Mouse (Mus musculus) liver, embryonic 11.5 days (tissue): ENCODE data around the gene Trim8. TPM values are rescaled to one million over a fixed set of nuclear protein-coding genes. Genes with fewer than 3 reads are reported as not detected.

Experiments
- ATAC-seq: fragments of 200-750 bp; cut with Nextera tagmentation; replicated peaks from 2 replicates; pipeline ENCODE4 v1.8.0; 2017; ENCODE audit warnings: moderate number of reproducible peaks, mild to moderate bottlenecking, moderate TSS enrichment, moderate library complexity; ENCODE audit not compliant: low FRiP score
- DNase-seq: peaks from one replicate; pipeline ENCODE4 v3.0.0-alpha.2; 2017; ENCODE audit warnings: low spot score
- H3K27ac ChIP-seq: fragments of 300-500 bp; sonication (generic); 2 replicates; pipeline ENCODE4 v1.5.1; 2014; ENCODE audit warnings: mild to moderate bottlenecking, low read depth, low read length, control low read depth
- H3K27me3 ChIP-seq: fragments of 300-500 bp; sonication (generic); replicated peaks from 2 replicates; pipeline ENCODE4 v1.6.1; 2014; ENCODE audit warnings: low read length, mixed read lengths; ENCODE audit not compliant: control insufficient read depth, insufficient read depth
- H3K36me3 ChIP-seq: fragments of 300-500 bp; sonication (generic); 2 replicates; pipeline ENCODE4 v1.6.1; 2014; ENCODE audit warnings: mild to moderate bottlenecking, low read length, moderate library complexity, mixed read lengths; ENCODE audit not compliant: control insufficient read depth, insufficient read depth
- H3K4me1 ChIP-seq: fragments of 300-500 bp; sonication (generic); replicated peaks from 2 replicates; pipeline ENCODE4 v1.6.1; 2014; ENCODE audit warnings: low read length, mixed read lengths; ENCODE audit not compliant: control insufficient read depth, insufficient read depth
- H3K4me2 ChIP-seq: fragments of 300-500 bp; sonication (generic); 2 replicates; pipeline ENCODE4 v1.6.1; 2014; ENCODE audit warnings: mild to moderate bottlenecking, control low read depth, moderate library complexity
- H3K4me3 ChIP-seq: fragments of 300-500 bp; sonication (generic); 2 replicates; pipeline ENCODE4 v1.5.1; 2014; ENCODE audit warnings: low read depth, low read length, control low read depth
- H3K9ac ChIP-seq: fragments of 300-500 bp; sonication (generic); 2 replicates; pipeline ENCODE4 v1.6.1; 2014; ENCODE audit warnings: low read depth, low read length, control low read depth
- H3K9me3 ChIP-seq: fragments of 300-500 bp; sonication (generic); 2 replicates; pipeline ENCODE4 v1.6.1; 2016; ENCODE audit warnings: low read length, inconsistent platforms, mixed read lengths; ENCODE audit not compliant: control insufficient read depth
- WGBS: fragments of 180-500 bp; shearing (Covaris S2); extraction: QIAGEN DNeasy Blood & Tissue Kit; methylation state at CpG from one replicate; pipeline ENCODE4 v1.1.7; 2014; 5-methylcytosine and 5-hydroxymethylcytosine counted together
- polyA plus RNA-seq: library from polyadenylated mRNA; unstranded; fragments of >200 nt; fragmentation: Nextera tagmentation; extraction: Ambion mirVana; gene quantifications from 2 replicates; pipeline ENCODE4 v1.2.1, GENCODE M21; 2014

Gene Trim8
- polyA plus RNA-seq, 1 experiment from 2014 or later, result 24.1 TPM

- ATAC-seq (no peak), DNase-seq (no peak)
- Histone ChIP-seq H3K4me3 (no peak overlapping the region), H3K9me3 (no peaks in the 10 kb centered on the region), H3K36me3 (peaks cover 3% of the 10 kb centered on the region; the same call in 1 of the 2 replicates), H3K4me1 (peaks cover 54% of the 10 kb centered on the region), H3K27me3 (no peaks in the 10 kb centered on the region), H3K4me2 (no peak overlapping the region), H3K9ac (no peak overlapping the region), H3K27ac (peak overlapping the region; percentile 27; the same call in 1 of the 2 replicates)
- WGBS, result 81% methylated on average over 5 of the region's 5 CpGs
These were observed 43.7 kb upstream of the Trim8 start for GRCm38 (mm10) chr19:46457798-46458197.

- no peaks in the 10 kb centered on the region for H3K9me3 ChIP-seq
- H3K27me3 ChIP-seq, result no peaks in the 10 kb centered on the region
- no peak overlapping the region for H3K9ac ChIP-seq
- DNase-seq (no peak), ATAC-seq (no peak)
- peaks cover 3% of the 10 kb centered on the region; the same call in 1 of the 2 replicates for H3K36me3 ChIP-seq
- H3K4me3 ChIP-seq, result no peak overlapping the region
- 54% methylated on average over 10 of the region's 10 CpGs for WGBS
- peak overlapping the region; percentile 56; the same call in 1 of the 2 replicates for H3K27ac ChIP-seq
- H3K4me2 ChIP-seq, result no peak overlapping the region
- H3K4me1 ChIP-seq, result peaks cover 39% of the 10 kb centered on the region
These were observed 42.2 kb upstream of the Trim8 start for GRCm38 (mm10) chr19:46459256-46459655.

GRCm38 (mm10) chr19:46459889-46460288 is 41.6 kb upstream of the Trim8 start:
- H3K27me3 ChIP-seq, result no peaks in the 10 kb centered on the region
- no peak for ATAC-seq
- no peaks in the 10 kb centered on the region for H3K9me3 ChIP-seq
- no peak overlapping the region for H3K4me3 ChIP-seq
- 73% methylated on average over 2 of the region's 2 CpGs for WGBS
- no peak overlapping the region for H3K9ac ChIP-seq
- no peak overlapping the region for H3K27ac ChIP-seq
- DNase-seq, result no peak
- H3K4me2 ChIP-seq, result no peak overlapping the region
- H3K36me3 ChIP-seq, result peaks cover 3% of the 10 kb centered on the region; the same call in 1 of the 2 replicates
- H3K4me1 ChIP-seq, result peaks cover 33% of the 10 kb centered on the region

- Histone ChIP-seq H3K36me3 (no peaks in the 10 kb centered on the region; the same call in 1 of the 2 replicates), H3K4me1 (peaks cover 28% of the 10 kb centered on the region), H3K27me3 (no peaks in the 10 kb centered on the region), H3K27ac (no peak overlapping the region; the same call in 1 of the 2 replicates), H3K9ac (no peak overlapping the region), H3K4me3 (no peak overlapping the region), H3K9me3 (no peaks in the 10 kb centered on the region), H3K4me2 (no peak overlapping the region)
- 68% methylated on average over 3 of the region's 3 CpGs for WGBS
- DNase-seq (no peak), ATAC-seq (no peak; the same call in 1 of the 2 replicates)
These were observed 38.9 kb upstream of the Trim8 start for GRCm38 (mm10) chr19:46462574-46462973.

- Histone ChIP-seq H3K4me1 (peaks cover 27% of the 10 kb centered on the region), H3K4me3 (no peak overlapping the region), H3K9me3 (no peaks in the 10 kb centered on the region), H3K36me3 (no peaks in the 10 kb centered on the region; the same call in 1 of the 2 replicates), H3K27ac (no peak overlapping the region), H3K4me2 (no peak overlapping the region), H3K9ac (no peak overlapping the region), H3K27me3 (no peaks in the 10 kb centered on the region)
- ATAC-seq (no peak), DNase-seq (no peak)
- WGBS, result 92% methylated on average over 4 of the region's 4 CpGs
These were observed 38.1 kb upstream of the Trim8 start for GRCm38 (mm10) chr19:46463446-46463845.

GRCm38 (mm10) chr19:46466160-46466559 is 35.3 kb upstream of the Trim8 start:
- WGBS, result 66% methylated on average over 6 of the region's 6 CpGs

GRCm38 (mm10) chr19:46467051-46467503 is 34.4 kb upstream of the Trim8 start:
- no peak overlapping the region for H3K4me3 ChIP-seq
- H3K4me1 ChIP-seq, result peaks cover 43% of the 10 kb centered on the region
- DNase-seq, result no peak
- no peaks in the 10 kb centered on the region for H3K27me3 ChIP-seq
- H3K27ac ChIP-seq, result no peak overlapping the region
- H3K4me2 ChIP-seq, result no peak overlapping the region
- WGBS, result 82% methylated on average over 3 of the region's 3 CpGs
- H3K9me3 ChIP-seq, result no peaks in the 10 kb centered on the region
- H3K36me3 ChIP-seq, result no peaks in the 10 kb centered on the region; the same call in 1 of the 2 replicates
- no peak for ATAC-seq
- H3K9ac ChIP-seq, result no peak overlapping the region

More at GRCm38 (mm10) chr19:46466160-46466559, 35.3 kb upstream of the Trim8 start:
- Histone ChIP-seq H3K4me1 (peaks cover 33% of the 10 kb centered on the region), H3K9me3 (no peaks in the 10 kb centered on the region), H3K27me3 (no peaks in the 10 kb centered on the region), H3K4me2 (no peak overlapping the region), H3K9ac (no peak overlapping the region), H3K27ac (no peak overlapping the region), H3K4me3 (no peak overlapping the region), H3K36me3 (no peaks in the 10 kb centered on the region; the same call in 1 of the 2 replicates)
- no peak for DNase-seq
- no peak for ATAC-seq

- peak; percentile 69; the same call in 1 of the 2 replicates for ATAC-seq
- 47% methylated on average over 17 of the region's 17 CpGs for WGBS
- no peak for DNase-seq
- Histone ChIP-seq H3K4me1 (peaks cover 41% of the 10 kb centered on the region), H3K9ac (no peak overlapping the region), H3K4me3 (no peak overlapping the region), H3K27me3 (no peaks in the 10 kb centered on the region), H3K27ac (peak overlapping the region; percentile 58), H3K36me3 (peaks cover 4% of the 10 kb centered on the region; the same call in 1 of the 2 replicates), H3K9me3 (no peaks in the 10 kb centered on the region), H3K4me2 (peak overlapping the region; percentile 14; the same call in 1 of the 2 replicates)
These were observed 30.9 kb upstream of the Trim8 start for GRCm38 (mm10) chr19:46470364-46471240.
